Mouse (Mus musculus) heart, postnatal 0 days (tissue): ENCODE results near the gene Coq9.

ENCODE experiments used
- CTCF ChIP-seq: IDR thresholded peaks from 2 replicates; pipeline ENCODE4 v1.5.1; 2016; ENCODE audit warnings: antibody characterized with exemption, control low read depth, low read depth
- EP300 ChIP-seq: IDR thresholded peaks from 2 replicates; pipeline ENCODE4 v1.6.1; 2016; ENCODE audit warnings: antibody characterized with exemption, low read depth

- TF ChIP-seq CTCF (no peak), EP300 (peak; percentile 93)
Measured at GRCm38 (mm10) chr8:94837662-94838574, at the start of gene Coq9, which contains the start of gene Ciapin1.
